Comparison of ENCODE assay signal across 15 mouse cellular contexts in genomic region chr2:74865414-74865813, GRCm38 (mm10). TPM values are rescaled to one million over a fixed set of nuclear protein-coding genes. Genes with fewer than 3 reads are reported as not detected.
DNase-seq lines count a peak whose midpoint lies in the region; ATAC-seq and TF ChIP-seq lines count a peak whose summit lies in the region.
"Had no signal": no experiment of that assay in that cellular context is flagged by ENCODE, and none has a peak within 500 bp of the region (broad histone marks: within the 10 kb centered on the region; RNA-seq: fewer than 3 reads in every experiment).

No protein-coding gene starts in this region.

- TF ChIP-seq RAD21 in MEL (IDR thresholded peaks at IDR 0.05; ENCODE audit: low read depth, low read length): no peak

- no peak for TF ChIP-seq POLR2A in MEL (IDR thresholded peaks at IDR 0.05; ENCODE audit: control insufficient read depth in 1 of 2, insufficient read depth in 1 of 2, low read depth in 1 of 2, low read length in 2 of 2, poor library complexity in 1 of 2)

- peaks cover 33% of the 10 kb centered on the region for H3K36me3 ChIP-seq in G1E (replicated peaks)
- H3K36me3 ChIP-seq in MEL (ENCODE audit: control insufficient read depth in 1 of 2, insufficient read depth in 2 of 2, low read length in 2 of 2): peaks cover 13 to 26% of the 10 kb centered on the region in 2 experiments
- H3K36me3 ChIP-seq in liver, embryonic 14.5 days (replicated peaks; ENCODE audit: control insufficient read depth, insufficient read depth, low read depth): no peaks in the 10 kb centered on the region
- H3K36me3 ChIP-seq: hindbrain, embryonic 15.5 days had no signal

- H3K79me2 ChIP-seq in MEL (ENCODE audit: control insufficient read depth, insufficient read depth, low read length, poor library complexity): peaks cover 9% of the 10 kb centered on the region

- H3K4me2 ChIP-seq in liver, embryonic 14.5 days (ENCODE audit: low read depth): no peak overlapping the region
- H3K4me2 ChIP-seq: forebrain, embryonic 13.5 days; heart, embryonic 12.5 days; hindbrain, embryonic 15.5 days had no signal

- TF ChIP-seq CTCF in G1E (IDR thresholded peaks at IDR 0.05; ENCODE audit: low read depth, low read length) (no peak), MEL (IDR thresholded peaks at IDR 0.05 in 2 of 3, conservative IDR thresholded peaks at IDR 0.05 in 1 of 3; ENCODE audit: control insufficient read depth in 1 of 3, insufficient read depth in 1 of 3, low read depth in 2 of 3, low read length in 3 of 3, poor library complexity in 1 of 3, severe bottlenecking in 1 of 3) (no peak)
- no peak for TF ChIP-seq CTCF in liver, embryonic 14.5 days (IDR thresholded peaks at IDR 0.05; ENCODE audit: low read depth)

- H3K9ac ChIP-seq in MEL (ENCODE audit: control insufficient read depth, low read depth, low read length, poor library complexity, severe bottlenecking): no peak overlapping the region
- H3K9ac ChIP-seq in liver, embryonic 14.5 days (replicated peaks): no peak overlapping the region
- H3K9ac ChIP-seq: forebrain, embryonic 13.5 days; forebrain, postnatal 0 days; heart, embryonic 12.5 days; hindbrain, embryonic 15.5 days had no signal

- DNase-seq in G1E (ENCODE audit: low spot score) (no peak), MEL (ENCODE audit: low read depth, low spot score) (peak; percentile 60)
- DNase-seq in liver, embryonic 14.5 days (ENCODE audit: low read depth in 3 of 3, low spot score in 3 of 3): peak; percentile 36 to 39 (median 39)
- no peak for DNase-seq in spleen, adult 12 weeks (ENCODE audit: low spot score)
- no peak for DNase-seq in urinary bladder, postnatal 10 days (ENCODE audit: low spot score)
- DNase-seq: adrenal gland, postnatal 14 days; cerebellum, adult 2 months; cerebellum, postnatal 10 days; forebrain, postnatal 0 days; gastrocnemius, postnatal 14 days had no signal

- no peaks in the 10 kb centered on the region for H3K9me3 ChIP-seq in G1E (replicated peaks)
- no peaks in the 10 kb centered on the region for H3K9me3 ChIP-seq in MEL (replicated peaks; ENCODE audit: insufficient read depth, low read length)
- H3K9me3 ChIP-seq in liver, embryonic 14.5 days (ENCODE audit: control insufficient read depth, low read length): no peaks in the 10 kb centered on the region
- H3K9me3 ChIP-seq: hindbrain, embryonic 15.5 days had no signal

- peak; percentile 19; the same call in 1 of the 2 replicates for ATAC-seq in G1E (ENCODE audit: extremely low read depth, insufficient number of reproducible peaks, low FRiP score, poor library complexity, severe bottlenecking)
- peak; percentile 34 for ATAC-seq in liver, embryonic 14.5 days (ENCODE audit: insufficient read depth)
- ATAC-seq in megakaryocyte-erythroid progenitor cell, adult 5-6 weeks (replicated peaks; ENCODE audit: low FRiP score, low TSS enrichment, poor library complexity, severe bottlenecking): peak; percentile 90
- ATAC-seq: forebrain, embryonic 13.5 days; forebrain, postnatal 0 days had no signal

- no peak overlapping the region for H3K4me3 ChIP-seq in G1E (ENCODE audit: low read depth, low read length)
- H3K4me3 ChIP-seq in MEL (ENCODE audit: control insufficient read depth in 1 of 2, insufficient read depth in 1 of 2, low read depth in 2 of 2, low read length in 2 of 2): no peak overlapping the region
- H3K4me3 ChIP-seq in liver, embryonic 14.5 days (ENCODE audit: insufficient read depth in 1 of 2, low read depth in 2 of 2, low read length in 2 of 2): no peak overlapping the region
- H3K4me3 ChIP-seq: embryonic facial prominence, embryonic 10.5 days; forebrain, embryonic 13.5 days; heart, embryonic 12.5 days; hindbrain, embryonic 15.5 days had no signal

- H3K4me1 ChIP-seq in G1E (ENCODE audit: insufficient read depth, low read depth, low read length): peaks cover 38% of the 10 kb centered on the region
- H3K4me1 ChIP-seq in MEL (ENCODE audit: control insufficient read depth in 1 of 2, insufficient read depth in 2 of 2, low read length in 2 of 2): peaks cover 6 to 15% of the 10 kb centered on the region in 2 experiments
- peaks cover 20 to 22% of the 10 kb centered on the region in 2 experiments for H3K4me1 ChIP-seq in liver, embryonic 14.5 days (replicated peaks; ENCODE audit: control insufficient read depth in 2 of 2, insufficient read depth in 2 of 2, low read length in 1 of 2)
- H3K4me1 ChIP-seq: embryonic facial prominence, embryonic 10.5 days; forebrain, embryonic 13.5 days; heart, embryonic 12.5 days; hindbrain, embryonic 15.5 days had no signal

- H3K27me3 ChIP-seq in G1E (ENCODE audit: insufficient read depth, low read length) (no peaks in the 10 kb centered on the region), MEL (ENCODE audit: control insufficient read depth in 1 of 2, insufficient read depth in 2 of 2, low read length in 2 of 2) (no peaks in the 10 kb centered on the region)
- no peaks in the 10 kb centered on the region for H3K27me3 ChIP-seq in liver, embryonic 14.5 days (ENCODE audit: control insufficient read depth, insufficient read depth, low read length)
- H3K27me3 ChIP-seq: forebrain, embryonic 13.5 days; heart, embryonic 12.5 days; hindbrain, embryonic 15.5 days had no signal

- no peak overlapping the region for H3K27ac ChIP-seq in MEL (ENCODE audit: control insufficient read depth, low read depth, low read length)
- H3K27ac ChIP-seq in liver, embryonic 14.5 days: no peak overlapping the region
- H3K27ac ChIP-seq: embryonic facial prominence, embryonic 10.5 days; forebrain, embryonic 13.5 days; hindbrain, embryonic 15.5 days had no signal

- TF ChIP-seq EP300 in MEL (IDR thresholded peaks at IDR 0.05; ENCODE audit: low read depth in 1 of 2, low read length in 2 of 2): peak; percentile 51 to 71; a peak in 3 of 4 replicates
- peak; percentile 63 for TF ChIP-seq EP300 in liver, embryonic 14.5 days (IDR thresholded peaks at IDR 0.05; ENCODE audit: low read depth)

TF ChIP-seq in MEL, 35 proteins besides CTCF, POLR2A, EP300 and RAD21:
- TF ChIP-seq RCOR1 (IDR thresholded peaks at IDR 0.05; ENCODE audit: low read depth, low read length) (peak; percentile 40; the same call in 1 of the 2 replicates), ETS1 (IDR thresholded peaks at IDR 0.05; ENCODE audit: low read depth, low read length) (0 out of 2 replicates have a peak, but pooled peaks have one; percentile 25), TCF12 (IDR thresholded peaks at IDR 0.05; ENCODE audit: low read depth, low read length) (peak; percentile 66; the same call in 1 of the 2 replicates), TAL1 (IDR thresholded peaks at IDR 0.05; ENCODE audit: low read length) (peak; percentile 60), MAFK (IDR thresholded peaks at IDR 0.05; ENCODE audit: borderline replicate concordance, low read depth, low read length) (no peak), GATA1 (IDR thresholded peaks at IDR 0.05; ENCODE audit: low read depth, low read length) (peak; percentile 62)

RNA-seq across cellular contexts. Expression of gene Mtx2, which starts 39.8 kb away (rescaled TPM):
- 96.4 and 101 TPM in 2 replicates for total RNA-seq in G1E (2014; fragmentation: Nextera tagmentation)
- 93.3 and 129 TPM in 2 replicates for total RNA-seq in G1E (2017)
- 69.9 and 95.4 TPM in 2 replicates for polyA plus RNA-seq in G1E (2012)
- 81.9 and 85.0 TPM in 2 replicates for total RNA-seq in MEL (2012; rRNA removed)
- polyA plus RNA-seq in MEL (2012; ENCODE audit: insufficient read depth in 1 of 2, insufficient read length in 2 of 2, low read depth in 1 of 2, low replicate concordance in 2 of 2, missing spikeins in 1 of 2): 1,000 to 10,000 TPM in 1 of 2 experiments, 100 to 1,000 TPM in 1; 152 to 1,244 TPM
- polyA plus RNA-seq in liver, embryonic 14.5 days (2012; rRNA removed): 14.5 and 23.8 TPM in 2 replicates
- polyA plus RNA-seq in liver, embryonic 14.5 days (2014; fragmentation: Nextera tagmentation; extraction: Ambion mirVana): 74.7 and 83.3 TPM in 2 replicates
- total RNA-seq in megakaryocyte-erythroid progenitor cell, adult 5-6 weeks (2014; fragmentation: Nextera tagmentation): 71.8 and 72.1 TPM in 2 replicates
- total RNA-seq in megakaryocyte-erythroid progenitor cell, adult 5-6 weeks (2017): 50.6 and 51.1 TPM in 2 replicates

Comparison
In these comparisons a context has a peak if more than half of its experiments do, and no peak if none do; other contexts are left out.
1. ATAC-seq: peak in every context shown above with its lines; median percentile 90 in megakaryocyte-erythroid progenitor cell, adult 5-6 weeks; 34 in liver, embryonic 14.5 days; 19 in G1E.
2. DNase-seq: peak in MEL (single experiment) and liver, embryonic 14.5 days (3 of 3); none in G1E (single experiment), spleen, adult 12 weeks (single experiment) and urinary bladder, postnatal 10 days (single experiment).